Mouse (Mus musculus): ENCODE results near the gene Prkca.

Prkca gene

GRCm38 (mm10) chr11:108294305-108294813, 49.4 kb downstream of the Prkca start:
- no peak for DNase-seq

GRCm38 (mm10) chr11:108293843-108294242, 49.9 kb downstream of the Prkca start:
- no peak for DNase-seq

GRCm38 (mm10) chr11:108289192-108289591, 54.5 kb downstream of the Prkca start:
- DNase-seq, result no peak

- no peak for DNase-seq
These were observed 56.4 kb downstream of the Prkca start for GRCm38 (mm10) chr11:108287321-108287720.

GRCm38 (mm10) chr11:108285046-108285445, 58.7 kb downstream of the Prkca start:
- no peak for DNase-seq

GRCm38 (mm10) chr11:108282850-108283459, 60.8 kb downstream of the Prkca start:
- DNase-seq, result no peak

- no peak for DNase-seq
These were observed 63.9 kb downstream of the Prkca start for GRCm38 (mm10) chr11:108279748-108280373.

GRCm38 (mm10) chr11:108277096-108277495, 66.6 kb downstream of the Prkca start:
- DNase-seq, result no peak

GRCm38 (mm10) chr11:108276148-108276547, 67.6 kb downstream of the Prkca start:
- DNase-seq, result no peak

GRCm38 (mm10) chr11:108274046-108274445, 69.7 kb downstream of the Prkca start:
- no peak for DNase-seq

GRCm38 (mm10) chr11:108273415-108273965, 70.2 kb downstream of the Prkca start:
- no peak for DNase-seq

- no peak for DNase-seq
These were observed 70.9 kb downstream of the Prkca start for GRCm38 (mm10) chr11:108272601-108273414.

- no peak for DNase-seq
These were observed 72.4 kb downstream of the Prkca start for GRCm38 (mm10) chr11:108271305-108271704.

- DNase-seq, result no peak
These were observed 74.2 kb downstream of the Prkca start for GRCm38 (mm10) chr11:108269516-108269915.

GRCm38 (mm10) chr11:108268421-108269322, 75.1 kb downstream of the Prkca start:
- DNase-seq, result no peak

- no peak for DNase-seq
These were observed 75.9 kb downstream of the Prkca start for GRCm38 (mm10) chr11:108267825-108268224.

- DNase-seq, result no peak
These were observed 76.7 kb downstream of the Prkca start for GRCm38 (mm10) chr11:108267066-108267465.

GRCm38 (mm10) chr11:108263868-108264267, 79.9 kb downstream of the Prkca start:
- DNase-seq, result no peak

GRCm38 (mm10) chr11:108263406-108263805, 80.3 kb downstream of the Prkca start:
- DNase-seq, result no peak

- no peak for DNase-seq
These were observed 82.0 kb downstream of the Prkca start for GRCm38 (mm10) chr11:108261751-108262160.

GRCm38 (mm10) chr11:108260775-108261517, 82.8 kb downstream of the Prkca start:
- DNase-seq, result no peak

GRCm38 (mm10) chr11:108259391-108259790, 84.3 kb downstream of the Prkca start:
- no peak for DNase-seq
